Mouse (Mus musculus): ENCODE measurements at regions not wholly inside any gene's neighbourhood (a gene's known extent, or its start where the extent isn't known, plus 50 kb on each side); places are given as distances from the start of the nearest gene placed in this dataset.

DNA sequence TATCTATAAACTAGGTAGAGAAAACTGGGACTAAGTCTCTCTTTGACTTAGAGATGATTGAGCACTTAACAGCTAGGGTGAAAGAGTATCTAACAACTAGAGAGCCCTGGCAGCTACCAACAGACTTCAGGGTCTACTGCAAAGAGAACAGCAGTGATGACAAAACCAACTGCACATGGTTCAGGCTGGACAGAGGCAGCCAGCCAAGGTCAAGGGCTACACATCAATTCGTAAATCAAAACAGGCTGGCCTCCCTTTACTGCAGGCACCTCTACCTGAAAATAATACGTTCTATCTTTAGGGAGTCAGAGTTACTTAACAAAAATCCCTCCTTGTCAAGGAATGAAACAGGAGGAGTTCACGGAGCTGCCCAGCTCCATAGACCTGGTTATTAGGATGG, 82.5 kb upstream of the Frmd6 start:
- H3K9me3 ChIP-seq (ENCODE audit: control insufficient read depth, low read length) = no peaks in the 10 kb centered on the region
- H3K27ac ChIP-seq (replicated peaks; ENCODE audit: low read depth, low read length) = no peak overlapping the region
- no peak overlapping the region for H3K4me3 ChIP-seq (ENCODE audit: low read depth, low read length)
- ATAC-seq (ENCODE audit: insufficient number of reproducible peaks, low FRiP score, low TSS enrichment, low read depth) (no peak), DNase-seq (ENCODE audit: low spot score) (no peak)
- H3K9ac ChIP-seq (ENCODE audit: low read length) = no peak overlapping the region
- H3K4me1 ChIP-seq (ENCODE audit: control insufficient read depth, insufficient read depth, low read length) = no peaks in the 10 kb centered on the region
- no peaks in the 10 kb centered on the region for H3K36me3 ChIP-seq (ENCODE audit: control insufficient read depth, insufficient read depth, low read length)
- 42% methylated on average over 3 of the region's 3 CpGs for WGBS
- no peaks in the 10 kb centered on the region for H3K27me3 ChIP-seq (ENCODE audit: control insufficient read depth, insufficient read depth, low read length)
- no peak overlapping the region for H3K4me2 ChIP-seq (ENCODE audit: low read depth, severe bottlenecking)

DNA sequence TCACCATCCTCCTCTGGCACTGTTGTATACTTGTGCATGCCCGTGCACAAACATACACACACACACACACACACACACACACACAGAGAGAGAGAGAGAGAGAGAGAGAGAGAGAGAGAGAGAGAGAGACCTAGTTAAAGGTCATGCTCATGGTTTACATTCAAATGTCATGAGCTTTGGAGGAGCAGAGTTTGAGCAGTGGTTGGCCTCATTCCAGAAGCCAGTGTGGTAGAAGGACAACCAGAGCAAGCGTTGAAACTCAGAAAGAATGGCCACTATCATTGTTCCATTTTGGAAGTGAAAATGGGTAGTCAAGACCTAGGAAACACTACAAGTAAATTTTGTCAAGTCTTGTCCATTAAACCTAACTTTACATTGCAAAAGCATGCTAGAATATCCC, 79.6 kb upstream of the Frmd6 start:
- H3K4me2 ChIP-seq (ENCODE audit: low read depth, severe bottlenecking) = no peak overlapping the region
- H3K4me3 ChIP-seq (ENCODE audit: low read depth, low read length) = no peak overlapping the region
- no peak overlapping the region for H3K9ac ChIP-seq (ENCODE audit: low read length)
- no peaks in the 10 kb centered on the region; the same call in 1 of the 2 replicates for H3K4me1 ChIP-seq (ENCODE audit: control insufficient read depth, insufficient read depth, low read length)
- H3K27ac ChIP-seq (replicated peaks; ENCODE audit: low read depth, low read length) = no peak overlapping the region
- H3K27me3 ChIP-seq (ENCODE audit: control insufficient read depth, insufficient read depth, low read length) = no peaks in the 10 kb centered on the region
- ATAC-seq (ENCODE audit: insufficient number of reproducible peaks, low FRiP score, low TSS enrichment, low read depth) = no peak
- no peaks in the 10 kb centered on the region for H3K36me3 ChIP-seq (ENCODE audit: control insufficient read depth, insufficient read depth, low read length)
- DNase-seq (ENCODE audit: low spot score) = no peak
- H3K9me3 ChIP-seq (ENCODE audit: control insufficient read depth, low read length) = no peaks in the 10 kb centered on the region
- 97% methylated on average over 2 of the region's 2 CpGs for WGBS

DNA sequence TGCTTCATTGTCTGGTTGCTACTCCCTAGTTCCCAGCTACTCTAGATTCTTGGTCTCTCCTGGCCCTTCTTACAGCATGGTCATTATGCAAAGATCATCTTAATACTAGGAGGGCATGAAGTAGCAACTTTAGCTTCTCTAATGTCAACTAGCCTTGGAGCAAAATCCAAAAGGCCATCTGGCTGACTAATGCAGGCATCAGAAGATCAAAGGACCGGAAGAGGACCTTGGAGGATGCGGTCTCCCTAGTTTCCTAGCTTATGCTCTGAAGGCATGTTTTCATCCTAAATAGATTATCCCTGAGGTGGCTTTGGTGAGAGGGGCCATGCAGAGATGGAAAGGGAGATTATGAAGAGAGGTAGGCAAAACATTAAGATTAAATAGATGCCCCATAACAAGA, 75.7 kb upstream of the Frmd6 start:
- Histone ChIP-seq H3K27ac (replicated peaks; ENCODE audit: low read depth, low read length) (no peak overlapping the region), H3K36me3 (ENCODE audit: control insufficient read depth, insufficient read depth, low read length) (no peaks in the 10 kb centered on the region)

DNA sequence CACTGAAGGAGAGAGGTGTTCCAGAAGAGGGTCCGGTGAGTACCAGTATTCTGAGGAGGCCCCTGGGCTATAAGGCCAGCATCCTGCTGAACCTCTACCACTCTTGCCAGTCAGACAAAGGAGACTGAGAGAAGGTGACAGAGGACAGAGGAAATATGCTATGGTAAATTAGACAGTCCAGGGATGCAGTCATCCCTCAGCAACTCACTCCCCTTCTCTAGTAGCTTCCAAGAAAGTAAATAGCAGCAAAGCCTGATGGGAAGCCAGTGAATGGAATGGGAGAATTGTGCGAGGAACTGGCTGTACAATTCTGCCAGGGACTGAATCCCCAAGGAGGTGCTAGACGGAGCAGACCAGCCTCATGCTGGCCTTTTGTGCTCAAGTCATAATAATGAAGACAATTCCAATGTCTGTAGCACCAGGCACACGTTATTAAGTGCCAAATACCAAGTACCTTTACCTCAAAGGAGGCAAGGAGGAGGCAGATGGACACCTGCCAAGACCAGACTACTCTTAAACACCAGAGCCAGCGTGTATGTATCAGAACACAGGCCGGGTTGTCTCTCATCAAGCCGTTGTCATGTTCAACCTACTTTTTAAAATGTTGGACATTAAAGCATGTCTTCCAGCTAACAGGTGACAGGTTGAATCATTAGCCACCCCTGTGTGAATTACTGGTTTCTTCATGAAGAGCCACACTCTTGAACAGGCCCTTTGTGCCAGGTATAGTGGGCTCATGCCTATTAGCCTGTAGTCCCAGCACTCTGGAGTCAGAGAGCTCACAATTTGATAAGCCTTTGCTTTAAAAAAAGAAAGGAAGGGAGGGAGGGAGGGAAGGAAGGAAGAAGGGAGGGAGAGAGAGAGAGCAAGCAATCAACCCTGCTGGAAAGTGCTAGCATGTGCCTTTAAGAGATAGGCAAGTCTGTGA, 74.4 kb upstream of the Frmd6 start:
- H3K4me1 ChIP-seq (ENCODE audit: control insufficient read depth, insufficient read depth, low read length) = peaks cover 13% of the 10 kb centered on the region; the same call in 1 of the 2 replicates
- H3K27ac ChIP-seq (replicated peaks; ENCODE audit: low read depth, low read length) = peak overlapping the region; percentile 36
- ATAC-seq (ENCODE audit: insufficient number of reproducible peaks, low FRiP score, low TSS enrichment, low read depth) (no peak), DNase-seq (ENCODE audit: low spot score) (no peak)
- no peak overlapping the region for H3K4me2 ChIP-seq (ENCODE audit: low read depth, severe bottlenecking)
- no peak overlapping the region for H3K4me3 ChIP-seq (ENCODE audit: low read depth, low read length)
- H3K27me3 ChIP-seq (ENCODE audit: control insufficient read depth, insufficient read depth, low read length) = no peaks in the 10 kb centered on the region
- H3K36me3 ChIP-seq (ENCODE audit: control insufficient read depth, insufficient read depth, low read length) = no peaks in the 10 kb centered on the region
- 74% methylated on average over 7 of the region's 7 CpGs for WGBS
- no peaks in the 10 kb centered on the region for H3K9me3 ChIP-seq (ENCODE audit: control insufficient read depth, low read length)
- H3K9ac ChIP-seq (ENCODE audit: low read length) = no peak overlapping the region

More for the DNA sequence above, 75.7 kb upstream of the Frmd6 start:
- Histone ChIP-seq H3K27me3 (ENCODE audit: control insufficient read depth, insufficient read depth, low read length) (no peaks in the 10 kb centered on the region), H3K4me2 (ENCODE audit: low read depth, severe bottlenecking) (no peak overlapping the region), H3K9ac (ENCODE audit: low read length) (no peak overlapping the region), H3K4me1 (ENCODE audit: control insufficient read depth, insufficient read depth, low read length) (peaks cover 13% of the 10 kb centered on the region; the same call in 1 of the 2 replicates), H3K9me3 (ENCODE audit: control insufficient read depth, low read length) (no peaks in the 10 kb centered on the region), H3K4me3 (ENCODE audit: low read depth, low read length) (no peak overlapping the region)
- ATAC-seq (ENCODE audit: insufficient number of reproducible peaks, low FRiP score, low TSS enrichment, low read depth) (no peak), DNase-seq (ENCODE audit: low spot score) (no peak)
- 44% methylated on average over 2 of the region's 2 CpGs for WGBS

DNA sequence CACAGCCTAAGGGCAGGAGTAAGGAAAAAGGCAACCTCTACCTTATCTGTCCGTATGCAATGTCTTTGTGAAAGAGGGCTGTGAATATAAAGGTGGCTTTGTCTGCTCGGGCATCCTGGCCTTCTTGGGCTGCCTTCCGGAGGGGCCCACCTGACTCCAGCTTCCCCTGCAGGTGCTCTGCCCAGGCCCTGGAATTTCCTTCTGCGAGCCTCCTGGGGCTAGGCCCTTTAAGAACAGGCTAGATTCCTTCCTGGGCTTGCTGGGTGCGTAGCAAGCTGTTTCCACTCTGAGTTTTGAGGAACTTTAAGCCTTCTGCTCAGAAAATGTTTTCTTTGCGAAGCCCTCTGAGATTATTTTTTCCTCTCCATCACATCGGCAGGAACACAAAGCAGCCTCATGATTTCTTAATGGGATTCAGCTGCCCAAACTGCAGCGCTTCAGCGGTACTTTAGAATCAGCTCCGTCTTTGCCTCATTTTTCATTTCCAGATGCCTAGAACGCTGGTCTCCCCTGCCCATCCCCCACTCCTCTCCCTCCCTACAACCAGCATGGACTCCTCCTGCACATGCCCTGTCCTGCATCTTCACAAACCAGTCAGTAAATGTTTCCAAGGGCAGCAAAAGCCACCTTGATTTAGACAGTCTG, 72.9 kb upstream of the Frmd6 start:
- Histone ChIP-seq H3K4me3 (ENCODE audit: low read depth, low read length) (no peak overlapping the region), H3K4me1 (ENCODE audit: control insufficient read depth, insufficient read depth, low read length) (peaks cover 13% of the 10 kb centered on the region; the same call in 1 of the 2 replicates), H3K4me2 (ENCODE audit: low read depth, severe bottlenecking) (peak overlapping the region; percentile 24), H3K9ac (ENCODE audit: low read length) (0 out of 2 replicates have a peak overlapping the region, but pooled peaks have one; percentile 34), H3K27me3 (ENCODE audit: control insufficient read depth, insufficient read depth, low read length) (no peaks in the 10 kb centered on the region), H3K36me3 (ENCODE audit: control insufficient read depth, insufficient read depth, low read length) (no peaks in the 10 kb centered on the region), H3K9me3 (ENCODE audit: control insufficient read depth, low read length) (no peaks in the 10 kb centered on the region), H3K27ac (replicated peaks; ENCODE audit: low read depth, low read length) (peak overlapping the region; percentile 93)
- ATAC-seq (ENCODE audit: insufficient number of reproducible peaks, low FRiP score, low TSS enrichment, low read depth) (peak; percentile 70), DNase-seq (ENCODE audit: low spot score) (peak; percentile 77)
- 14% methylated on average over 11 of the region's 11 CpGs for WGBS

DNA sequence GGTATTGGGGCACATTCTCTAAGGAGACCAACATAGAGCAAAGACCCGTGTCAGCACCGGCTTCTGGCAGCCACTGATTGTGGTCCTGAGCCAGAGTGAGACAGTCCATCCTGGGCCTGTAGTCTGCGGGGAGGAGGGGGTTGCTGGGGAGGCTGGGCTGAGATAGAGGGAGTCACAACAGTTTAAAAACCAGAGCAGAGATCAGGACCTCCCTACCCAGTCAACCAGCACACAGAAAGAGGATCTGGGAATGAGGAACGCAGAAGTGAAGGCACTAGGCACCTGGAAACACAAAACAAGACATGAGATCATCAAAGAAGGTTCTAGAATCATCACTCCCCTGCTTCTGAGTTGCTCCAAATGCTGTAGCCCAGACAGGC, 72.4 kb upstream of the Frmd6 start:
- DNase-seq (ENCODE audit: low spot score) (no peak), ATAC-seq (ENCODE audit: insufficient number of reproducible peaks, low FRiP score, low TSS enrichment, low read depth) (peak; percentile 36; the same call in 1 of the 2 replicates)
- Histone ChIP-seq H3K27me3 (ENCODE audit: control insufficient read depth, insufficient read depth, low read length) (no peaks in the 10 kb centered on the region), H3K4me1 (ENCODE audit: control insufficient read depth, insufficient read depth, low read length) (peaks cover 13% of the 10 kb centered on the region; the same call in 1 of the 2 replicates), H3K9me3 (ENCODE audit: control insufficient read depth, low read length) (no peaks in the 10 kb centered on the region), H3K4me3 (ENCODE audit: low read depth, low read length) (no peak overlapping the region), H3K36me3 (ENCODE audit: control insufficient read depth, insufficient read depth, low read length) (no peaks in the 10 kb centered on the region), H3K9ac (ENCODE audit: low read length) (no peak overlapping the region), H3K27ac (replicated peaks; ENCODE audit: low read depth, low read length) (peak overlapping the region; percentile 93), H3K4me2 (ENCODE audit: low read depth, severe bottlenecking) (peak overlapping the region; percentile 24; the same call in 1 of the 2 replicates)
- WGBS = 59% methylated on average over 4 of the region's 4 CpGs

DNA sequence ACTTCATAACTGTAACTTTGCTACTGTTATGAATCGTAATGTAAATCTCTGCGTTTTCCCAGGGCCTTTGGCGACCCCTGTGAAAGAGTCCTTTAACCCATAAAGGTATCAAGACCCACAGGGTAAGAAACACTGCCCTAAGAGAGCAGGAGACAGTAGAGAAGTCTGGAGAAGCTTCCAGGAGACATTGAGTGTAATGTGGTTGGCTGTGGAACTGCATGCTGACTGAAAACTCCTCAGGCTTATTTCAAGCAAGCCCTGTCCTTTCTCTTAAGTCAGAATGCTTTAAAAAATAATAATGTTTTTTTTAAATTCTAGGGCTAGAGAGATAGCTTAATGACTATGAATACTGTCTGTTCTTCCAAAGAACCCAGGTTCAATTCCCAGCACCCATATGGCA, 71.9 kb upstream of the Frmd6 start:
- DNase-seq (ENCODE audit: low spot score) (no peak), ATAC-seq (ENCODE audit: insufficient number of reproducible peaks, low FRiP score, low TSS enrichment, low read depth) (no peak)
- Histone ChIP-seq H3K9ac (ENCODE audit: low read length) (no peak overlapping the region), H3K9me3 (ENCODE audit: control insufficient read depth, low read length) (no peaks in the 10 kb centered on the region), H3K4me3 (ENCODE audit: low read depth, low read length) (no peak overlapping the region), H3K4me2 (ENCODE audit: low read depth, severe bottlenecking) (no peak overlapping the region), H3K27me3 (ENCODE audit: control insufficient read depth, insufficient read depth, low read length) (no peaks in the 10 kb centered on the region), H3K27ac (replicated peaks; ENCODE audit: low read depth, low read length) (no peak overlapping the region; the same call in 1 of the 2 replicates), H3K4me1 (ENCODE audit: control insufficient read depth, insufficient read depth, low read length) (peaks cover 13% of the 10 kb centered on the region; the same call in 1 of the 2 replicates), H3K36me3 (ENCODE audit: control insufficient read depth, insufficient read depth, low read length) (no peaks in the 10 kb centered on the region)
- 84% methylated on average over 3 of the region's 3 CpGs for WGBS

DNA sequence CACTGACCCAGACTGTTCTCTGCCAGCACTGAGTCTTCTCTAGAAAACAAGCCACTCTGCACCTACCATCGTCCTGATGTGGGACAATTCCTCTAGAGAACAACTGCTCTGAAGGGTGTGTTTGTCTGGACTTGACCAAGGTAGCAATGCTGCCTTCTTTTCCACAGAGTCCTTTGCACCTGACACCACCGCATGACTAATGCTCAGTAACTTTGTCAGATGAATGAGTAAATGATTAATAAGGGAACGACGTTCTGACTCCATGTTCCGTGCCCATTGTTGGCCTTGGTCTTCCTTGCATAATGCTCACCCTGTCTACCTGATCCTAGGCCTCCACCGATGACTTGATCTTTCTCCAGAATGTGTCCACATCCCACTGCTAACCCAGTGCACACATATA, 67.2 kb upstream of the Frmd6 start:
- DNase-seq (ENCODE audit: low spot score) (no peak), ATAC-seq (ENCODE audit: insufficient number of reproducible peaks, low FRiP score, low TSS enrichment, low read depth) (no peak)
- Histone ChIP-seq H3K4me1 (ENCODE audit: control insufficient read depth, insufficient read depth, low read length) (peaks cover 1% of the 10 kb centered on the region; the same call in 1 of the 2 replicates), H3K9me3 (ENCODE audit: control insufficient read depth, low read length) (no peaks in the 10 kb centered on the region), H3K4me2 (ENCODE audit: low read depth, severe bottlenecking) (no peak overlapping the region), H3K9ac (ENCODE audit: low read length) (no peak overlapping the region), H3K27me3 (ENCODE audit: control insufficient read depth, insufficient read depth, low read length) (no peaks in the 10 kb centered on the region), H3K36me3 (ENCODE audit: control insufficient read depth, insufficient read depth, low read length) (no peaks in the 10 kb centered on the region), H3K4me3 (ENCODE audit: low read depth, low read length) (no peak overlapping the region), H3K27ac (replicated peaks; ENCODE audit: low read depth, low read length) (no peak overlapping the region)
- 91% methylated on average over 6 of the region's 6 CpGs for WGBS
